Mouse (Mus musculus) layer of hippocampus, adult 11-12 months (tissue): ENCODE data around the gene 1700017D01Rik.
A peak's percentile ranks its signal among the peaks of the same experiment; 100 is the strongest.
"Not testable (repeated sequence)": the region's sequence is repeated elsewhere in the genome, so short reads cannot be mapped to it uniquely, and the experiment has no call there.

Experiments
- DNase-seq: peaks from one replicate; pipeline ENCODE4 v3.0.0; 2022; ENCODE audit warnings: low spot score

1700017D01Rik gene

DNA sequence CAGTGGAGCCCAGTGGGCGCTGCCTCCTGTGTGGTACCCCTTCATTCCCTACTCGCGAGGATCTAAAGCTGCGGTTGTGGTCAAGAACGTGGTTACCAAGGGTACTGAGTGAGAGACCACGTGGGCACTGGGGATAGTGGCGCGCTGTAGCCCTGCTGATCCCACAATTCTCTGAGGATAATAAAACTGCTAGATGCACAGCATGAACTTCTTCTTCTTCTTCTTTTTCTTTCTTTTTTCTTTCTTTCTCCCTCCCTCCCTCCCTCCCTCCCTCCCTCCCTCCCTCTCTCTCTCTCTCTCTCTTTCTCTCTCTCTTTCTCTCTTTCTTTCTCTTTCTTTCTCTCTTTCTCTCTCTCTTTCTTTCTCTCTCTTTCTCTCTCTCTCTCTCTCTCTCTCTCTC lies at the start of gene 1700017D01Rik:
1700017D01Rik (minus strand) TSS at position 101 of the 400 bp plus-strand sequence.
- DNase-seq = not testable (repeated sequence)

DNA sequence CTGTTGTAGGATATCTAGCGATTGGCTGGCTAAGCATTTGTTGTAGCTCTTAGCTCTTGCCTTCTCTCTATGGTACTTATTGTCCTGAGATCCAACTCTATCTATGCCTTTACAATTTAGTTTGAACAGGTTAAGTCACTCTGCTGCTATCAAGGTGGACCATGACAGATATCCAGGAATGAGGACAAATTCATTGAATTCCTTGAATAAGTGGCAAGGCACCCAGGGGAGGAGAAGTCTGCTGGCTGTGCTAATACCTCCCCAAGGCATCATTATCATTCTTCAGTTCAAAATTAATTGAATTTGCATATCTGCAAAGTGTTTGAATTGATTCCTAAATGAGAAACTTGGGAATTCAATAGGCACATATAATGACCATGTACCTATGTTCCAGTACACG lies 46.8 kb upstream of the 1700017D01Rik start:
- no peak for DNase-seq

DNA sequence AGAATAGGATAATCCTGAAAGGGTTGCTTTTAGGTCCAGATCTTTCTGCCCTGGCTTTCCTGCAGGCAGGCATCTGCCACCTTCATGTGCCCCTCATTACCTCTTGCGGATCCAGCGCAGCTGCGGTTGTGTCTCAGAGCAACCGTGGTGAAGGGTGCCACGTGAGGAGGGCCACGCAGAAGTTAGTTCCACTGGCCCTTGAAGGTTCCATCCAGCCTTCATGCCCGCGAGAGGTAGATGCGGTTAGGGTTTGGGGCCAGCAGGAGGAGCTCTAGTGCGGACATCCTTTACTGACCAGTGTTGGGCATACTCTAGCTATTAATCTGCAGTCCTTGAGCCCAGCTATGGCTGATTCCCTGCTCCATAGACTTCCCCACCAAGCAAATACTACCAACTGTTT lies 34.5 kb upstream of the 1700017D01Rik start, which contains the start of gene 1700025F22Rik:
1700025F22Rik (minus strand) TSS at position 149 of the 400 bp plus-strand sequence.
- DNase-seq = no peak

DNA sequence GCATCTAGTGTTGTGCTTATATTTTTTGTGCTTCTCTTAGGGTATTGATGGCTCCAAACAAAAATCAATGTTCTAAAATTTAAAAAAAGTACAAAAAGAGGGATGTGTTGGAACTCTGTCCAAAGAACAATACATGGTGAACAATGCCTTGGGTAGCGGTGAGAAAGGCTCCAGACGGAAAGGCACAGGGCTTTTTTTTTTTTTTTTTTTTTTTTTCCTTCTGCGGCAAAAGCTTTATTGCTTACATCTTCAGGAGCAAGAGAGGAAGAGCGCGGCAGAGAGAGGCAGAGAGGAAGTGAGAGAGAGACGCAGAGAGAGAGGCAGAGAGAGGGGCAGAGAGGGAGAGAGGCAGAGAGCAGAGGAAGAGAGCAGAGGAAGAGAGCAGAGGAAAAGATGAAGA lies 27.2 kb upstream of the 1700017D01Rik start:
- DNase-seq = not testable (repeated sequence)

DNA sequence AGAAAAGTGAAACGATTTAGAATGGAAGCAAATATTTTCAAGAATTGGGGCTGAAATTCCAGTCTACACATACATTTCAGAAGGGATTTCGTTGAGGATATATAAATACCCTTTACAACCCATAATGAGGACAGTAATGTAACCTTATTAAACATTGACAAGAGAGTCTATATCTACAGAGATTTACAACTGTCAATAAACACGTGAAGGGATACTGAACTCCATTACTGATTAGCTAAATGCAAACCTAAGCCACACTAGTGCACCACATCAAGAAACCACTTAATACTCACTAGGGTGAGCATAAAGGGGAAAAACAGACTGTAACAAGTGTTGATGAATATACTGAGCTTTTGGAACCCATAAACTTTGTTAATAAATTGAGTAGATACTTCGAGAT lies 4.7 kb upstream of the 1700017D01Rik start:
- no peak for DNase-seq

DNA sequence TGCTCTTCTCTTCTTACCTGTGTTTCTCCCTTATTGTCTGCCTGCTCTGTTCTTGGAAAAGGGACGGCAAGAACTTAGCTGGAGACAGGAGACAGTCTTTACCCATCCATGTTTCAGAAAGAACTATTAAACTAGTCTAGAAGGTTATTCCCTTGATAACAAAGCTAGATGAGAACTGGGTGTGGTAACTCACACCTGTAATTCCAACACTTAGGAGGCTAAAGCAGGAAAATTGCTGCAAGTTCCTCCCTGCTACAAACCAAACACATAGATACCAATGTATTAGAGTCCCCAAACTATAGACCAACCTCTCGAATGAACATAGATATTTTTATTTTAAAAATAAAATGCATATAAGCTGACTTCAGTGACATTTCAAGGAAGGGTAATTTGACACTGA lies 4.2 kb upstream of the 1700017D01Rik start:
- DNase-seq = no peak

DNA sequence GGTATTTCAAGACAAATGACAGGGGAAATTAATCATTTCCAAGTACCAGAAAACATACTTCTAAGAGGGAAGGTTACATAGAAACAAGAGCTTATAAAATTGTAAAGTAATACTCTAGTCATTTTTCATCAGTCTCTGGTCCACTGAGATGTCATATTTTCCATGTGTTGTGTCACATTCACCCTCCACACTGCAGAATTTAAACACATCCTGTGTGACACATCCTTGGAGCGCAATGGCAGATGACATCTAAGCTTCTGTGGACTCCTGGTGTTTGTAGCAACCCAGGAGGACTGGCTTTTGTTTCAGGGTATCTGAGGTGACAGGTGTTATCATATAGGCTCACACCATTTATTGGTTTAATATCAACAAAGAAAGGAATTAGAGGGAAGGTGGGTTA lies 974 bp downstream of the 1700017D01Rik start:
- DNase-seq = no peak

DNA sequence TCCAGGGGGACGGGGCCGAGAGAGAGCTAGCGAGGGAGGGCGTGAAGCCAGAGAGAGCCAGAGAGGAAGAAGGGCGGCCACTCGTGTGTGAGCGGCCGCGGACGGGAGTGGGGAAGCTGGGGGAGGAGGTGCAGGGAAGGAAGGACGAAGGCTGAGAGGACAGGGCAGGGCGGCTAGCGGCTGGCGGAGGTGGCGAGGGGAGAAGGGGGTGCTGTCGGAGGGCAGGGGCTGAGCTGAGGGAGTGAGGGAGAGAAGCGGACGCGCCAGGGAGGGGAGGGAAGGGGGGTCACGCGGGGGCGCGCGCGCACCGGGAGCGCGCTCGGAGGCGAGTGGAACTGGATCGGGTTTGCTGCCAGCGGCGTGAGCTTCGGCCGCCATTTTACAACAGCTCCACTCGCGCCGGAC lies 9.7 kb downstream of the 1700017D01Rik start:
- not testable (repeated sequence) for DNase-seq

DNA sequence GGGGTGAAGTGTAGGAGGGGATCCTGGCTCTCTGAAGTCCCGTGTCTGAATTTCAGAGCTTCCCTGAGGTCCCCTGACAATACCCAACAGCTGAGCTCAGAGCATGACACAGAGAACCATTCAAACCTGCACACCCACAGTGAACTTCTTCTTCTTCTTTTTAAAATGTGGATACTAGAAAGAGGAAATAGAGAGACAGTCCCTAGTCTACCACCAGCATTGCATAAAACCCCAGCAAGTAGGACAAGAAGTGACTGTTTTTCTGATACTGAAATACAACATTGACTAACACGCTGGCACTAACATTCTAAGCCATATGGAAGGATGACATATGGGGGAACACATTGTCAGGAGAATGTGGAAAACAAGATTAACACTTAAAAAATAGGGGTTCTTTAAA lies 11.3 kb downstream of the 1700017D01Rik start:
- peak; percentile 17 for DNase-seq

DNA sequence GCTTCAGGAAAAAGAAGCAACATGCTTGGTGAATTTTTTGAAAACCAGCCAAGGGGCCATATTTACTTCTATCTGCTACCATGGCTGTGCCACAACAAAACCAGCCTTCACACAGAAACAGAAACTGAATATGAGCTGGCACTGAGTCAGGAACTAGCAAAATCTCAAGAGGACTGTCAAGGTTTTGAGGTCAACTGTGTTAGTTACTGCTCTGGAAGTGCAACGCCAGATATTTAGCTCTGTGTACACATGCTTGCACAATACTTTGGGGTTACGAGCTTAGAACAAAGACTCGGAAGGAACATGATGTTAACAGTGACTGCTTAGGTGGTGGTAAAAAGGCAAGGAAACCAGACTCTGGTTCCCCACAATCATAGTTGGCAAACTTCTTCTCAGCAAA lies 22.9 kb downstream of the 1700017D01Rik start:
- DNase-seq = no peak

DNA sequence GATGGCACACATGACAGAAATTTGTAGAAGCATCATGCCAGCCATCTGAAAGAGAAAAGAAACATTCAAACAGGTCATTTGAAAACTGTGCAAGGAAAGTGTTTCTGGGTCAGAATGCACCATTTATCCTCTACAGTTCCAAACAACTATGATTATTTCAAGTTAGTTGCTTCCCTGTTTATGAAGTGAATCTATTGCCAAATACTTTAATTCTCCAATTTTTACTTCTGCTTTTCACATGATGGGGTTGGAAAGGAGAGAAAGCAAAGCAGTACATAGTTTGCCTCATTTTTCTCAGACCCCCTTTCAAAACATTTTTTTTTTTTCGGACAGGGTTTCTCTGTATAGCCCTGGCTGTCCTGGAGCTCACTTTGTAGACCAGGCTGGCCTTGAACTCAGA lies 28.8 kb downstream of the 1700017D01Rik start:
- no peak for DNase-seq

DNA sequence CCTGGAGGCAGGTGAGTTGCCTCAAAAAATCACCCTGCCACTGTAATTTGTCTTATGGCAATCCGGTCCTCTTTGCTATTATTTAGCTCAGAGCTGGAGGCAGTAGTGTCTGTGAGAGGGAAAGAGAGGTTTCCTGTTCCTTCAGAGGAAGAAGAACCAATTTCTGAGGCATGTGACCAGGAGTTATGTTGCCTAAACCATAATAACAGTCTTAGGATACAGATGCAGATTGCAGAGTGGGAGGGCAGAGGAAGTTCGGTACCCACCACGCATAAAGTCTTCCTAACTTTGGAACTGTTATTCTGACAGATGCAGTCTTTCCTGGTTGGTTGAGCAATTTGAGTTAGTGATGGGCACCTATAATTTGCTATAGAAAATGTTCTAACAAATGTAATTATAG lies 32.3 kb downstream of the 1700017D01Rik start:
- no peak for DNase-seq

DNA sequence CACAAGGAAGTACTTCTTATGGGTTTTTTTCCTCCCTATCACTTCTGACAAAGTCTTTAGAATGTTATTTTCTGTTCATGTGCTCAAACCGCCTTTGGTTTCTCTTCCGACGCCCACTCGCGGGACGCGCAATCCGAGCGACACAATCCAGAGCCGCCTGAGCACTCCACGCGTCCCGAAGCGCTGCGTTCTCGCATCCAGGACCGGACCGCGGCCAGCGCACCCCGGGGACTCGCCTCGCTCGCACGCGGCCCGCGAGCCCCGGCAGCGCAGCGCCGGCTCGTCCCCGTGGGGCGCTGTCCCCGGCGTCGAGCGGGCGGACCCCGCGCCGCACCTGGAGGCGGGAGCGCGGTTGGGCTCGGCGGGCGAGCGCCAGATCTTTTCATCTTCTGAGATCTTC lies 38.5 kb downstream of the 1700017D01Rik start:
- not testable (repeated sequence) for DNase-seq

DNA sequence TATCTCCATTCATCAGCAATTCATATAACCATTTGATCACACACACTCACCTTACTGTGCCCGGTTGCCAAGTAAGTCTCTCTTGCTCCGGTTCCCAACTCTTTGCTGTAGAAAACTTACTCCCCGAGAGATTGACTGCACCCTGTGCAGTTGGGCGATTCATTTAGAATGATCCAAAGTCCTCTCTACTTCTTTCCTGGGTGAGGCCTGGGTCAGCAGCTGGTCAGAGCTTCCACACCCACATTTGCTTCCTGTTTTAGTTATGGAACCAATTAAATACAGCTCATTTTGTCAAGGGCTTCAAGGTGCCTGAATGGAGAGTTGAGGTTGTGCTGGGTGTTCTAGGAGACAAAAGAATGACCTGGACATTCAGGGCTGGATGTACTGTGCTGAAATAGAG lies 49.7 kb downstream of the 1700017D01Rik start, which contains the start of gene Ms4a8a:
Ms4a8a (minus strand) TSS at position 169 of the 400 bp plus-strand sequence.
- DNase-seq = no peak

DNA sequence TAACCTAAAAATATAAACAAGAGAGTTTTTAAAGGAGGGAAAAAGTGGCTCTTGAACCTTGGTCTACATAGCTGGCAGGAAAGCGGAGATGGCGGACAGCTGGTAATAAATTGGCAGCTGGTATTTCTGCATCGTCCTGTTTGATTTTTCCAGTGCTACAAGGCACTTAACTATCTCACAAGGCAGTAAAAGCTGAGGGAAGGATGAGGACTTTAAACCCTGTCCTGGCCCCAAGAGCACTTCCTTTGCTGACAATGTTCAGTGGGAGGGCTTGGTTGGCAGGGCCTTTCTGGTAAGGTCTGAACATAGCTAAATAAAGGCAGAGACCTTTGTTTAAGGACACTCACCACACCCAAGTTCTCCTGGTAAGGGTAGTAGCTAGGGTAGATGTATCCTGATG lies 60.3 kb downstream of the 1700017D01Rik start:
- DNase-seq = no peak

DNA sequence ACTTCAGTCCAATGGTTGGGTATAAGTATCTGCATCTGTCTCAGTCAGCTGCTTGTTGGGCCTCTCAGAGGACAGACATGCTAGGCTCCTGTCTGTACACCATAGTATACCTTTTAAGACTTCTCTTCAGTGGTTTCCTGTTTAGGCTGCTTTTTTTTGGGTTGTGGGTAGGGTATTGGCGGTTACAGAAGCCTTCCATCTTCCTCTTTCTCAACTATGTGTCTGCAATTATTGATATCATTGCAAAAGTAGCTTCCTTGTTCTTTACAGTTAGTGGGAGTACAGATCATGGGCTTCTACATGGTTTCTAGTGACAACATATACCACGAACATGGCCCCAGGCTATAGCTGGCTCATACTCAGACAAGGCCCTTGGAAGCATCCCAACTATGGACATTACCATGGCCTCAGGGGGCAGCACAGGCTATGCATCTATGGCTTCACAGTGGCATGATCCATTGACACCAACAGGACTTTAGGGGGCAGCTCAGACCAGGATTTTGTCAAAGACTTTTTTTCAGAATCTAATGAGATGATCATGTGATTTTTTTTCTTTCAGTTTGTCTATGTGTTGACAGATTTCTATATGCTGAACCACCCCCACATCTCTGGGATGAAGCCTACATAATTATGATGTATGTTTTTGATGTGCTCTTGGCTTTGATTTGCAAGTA lies 65.3 kb downstream of the 1700017D01Rik start:
- no peak for DNase-seq

DNA sequence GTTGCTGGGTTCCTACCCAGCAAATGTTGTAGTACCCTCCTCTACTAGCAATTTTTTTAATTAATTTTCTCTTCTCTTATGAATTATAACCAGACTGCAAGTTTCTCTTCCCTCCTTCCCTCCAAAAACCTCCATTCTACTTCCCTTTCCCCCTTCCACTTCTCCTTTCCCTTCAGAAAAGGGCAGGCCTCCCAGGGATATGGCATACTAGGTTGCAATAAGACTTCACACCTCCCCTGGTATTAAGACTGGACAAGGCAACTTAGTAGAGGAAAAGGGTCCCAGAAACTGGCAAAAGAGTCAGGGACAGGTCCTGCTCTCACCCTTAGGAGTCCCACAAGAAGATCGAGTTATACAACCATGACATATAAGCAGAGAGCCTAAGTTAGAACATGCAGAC lies 69.8 kb downstream of the 1700017D01Rik start:
- DNase-seq = no peak

DNA sequence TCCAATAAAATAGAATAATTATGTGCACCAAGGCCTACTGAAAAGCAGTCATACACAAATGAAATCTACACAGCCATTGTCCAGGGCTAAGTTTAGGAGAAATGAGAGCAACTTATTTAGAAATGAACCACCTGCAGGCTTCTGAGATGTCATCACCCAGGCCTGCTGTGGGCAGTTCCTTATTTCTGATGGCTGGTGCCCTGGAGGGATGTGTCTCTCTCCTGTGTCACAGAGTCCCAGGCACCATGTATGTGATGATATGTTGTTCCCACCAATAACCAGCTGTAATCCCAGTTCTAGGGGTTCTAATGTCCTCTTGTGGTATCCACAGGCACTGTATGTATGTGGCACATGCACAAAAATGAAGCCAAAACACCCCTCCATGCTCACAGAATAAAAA lies 70.7 kb downstream of the 1700017D01Rik start:
- DNase-seq = no peak

DNA sequence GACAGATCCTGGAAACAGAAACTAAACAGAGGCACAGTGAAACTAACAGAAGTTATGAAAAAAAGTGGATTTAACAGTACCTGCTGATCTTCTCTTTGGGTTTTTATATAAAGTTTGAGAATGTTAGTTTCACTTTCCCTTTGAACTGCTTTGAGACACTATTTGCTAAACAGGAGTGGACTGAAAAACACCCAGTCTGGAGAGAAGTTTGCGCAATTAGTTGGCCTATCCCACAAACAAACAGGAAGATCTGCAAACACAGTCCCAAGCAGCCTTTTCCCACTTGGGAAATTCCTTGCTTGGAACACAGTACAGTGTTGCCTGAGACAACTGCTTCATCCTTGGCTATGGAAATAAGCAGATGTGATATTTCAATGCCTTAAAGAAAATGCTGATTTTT lies 75.0 kb downstream of the 1700017D01Rik start:
- DNase-seq = not testable (repeated sequence)

DNA sequence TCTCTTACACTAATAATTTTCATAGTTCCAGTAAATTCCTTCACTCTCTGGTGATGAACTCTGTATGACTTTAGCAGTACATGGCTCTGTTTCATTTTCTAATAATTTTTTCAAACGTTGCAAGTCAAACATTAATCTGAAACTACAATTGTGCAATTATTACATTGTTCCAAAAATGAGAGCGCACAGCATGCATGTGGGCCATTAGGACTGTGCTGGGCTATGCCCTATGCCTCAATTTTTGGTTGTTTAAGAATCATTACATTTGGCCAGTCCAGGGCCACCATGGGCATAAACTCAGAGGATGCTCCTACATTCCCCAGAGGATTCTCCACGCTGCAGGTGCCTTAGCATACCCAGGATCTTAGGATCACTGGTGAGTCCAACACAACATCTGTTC lies 77.4 kb downstream of the 1700017D01Rik start:
- no peak for DNase-seq

DNA sequence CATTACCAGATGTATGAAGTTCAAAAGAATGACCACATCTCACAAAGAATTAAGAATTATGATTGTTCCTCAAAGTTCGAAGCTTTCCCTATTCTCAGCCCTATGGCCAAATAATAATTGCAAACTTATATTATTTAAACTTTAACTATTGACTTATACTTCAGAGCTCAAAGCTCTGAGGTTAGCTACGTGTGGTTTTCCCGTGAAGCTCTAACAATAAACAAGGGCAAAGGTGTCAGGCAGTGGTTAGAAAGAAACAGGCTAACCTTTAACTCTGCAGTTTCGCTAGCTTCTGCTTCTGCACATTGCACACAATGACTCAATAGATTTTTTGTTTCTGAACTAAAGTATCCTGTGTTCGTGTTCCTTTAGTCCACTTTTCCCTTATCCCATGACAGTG lies 77.8 kb downstream of the 1700017D01Rik start:
- DNase-seq = no peak

DNA sequence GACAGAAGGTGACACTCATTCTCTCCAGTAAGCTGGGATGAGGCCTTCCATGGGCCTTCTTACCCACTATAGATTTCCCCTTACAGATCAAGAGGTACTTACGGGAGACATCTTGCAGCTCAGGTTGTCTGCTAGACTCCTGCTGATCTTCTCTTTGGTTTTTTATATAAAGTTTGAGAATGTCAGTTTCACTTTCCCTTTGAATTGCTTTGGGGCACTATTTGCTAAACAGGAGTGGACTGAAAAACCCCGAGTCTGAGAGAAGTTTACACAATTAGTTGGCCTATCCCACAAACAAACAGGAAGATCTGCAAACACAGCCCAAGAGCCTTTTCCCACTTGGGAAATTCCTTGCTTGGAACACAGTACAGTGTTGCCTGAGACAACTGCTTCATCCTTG lies 80.4 kb downstream of the 1700017D01Rik start:
- DNase-seq = no peak

DNA sequence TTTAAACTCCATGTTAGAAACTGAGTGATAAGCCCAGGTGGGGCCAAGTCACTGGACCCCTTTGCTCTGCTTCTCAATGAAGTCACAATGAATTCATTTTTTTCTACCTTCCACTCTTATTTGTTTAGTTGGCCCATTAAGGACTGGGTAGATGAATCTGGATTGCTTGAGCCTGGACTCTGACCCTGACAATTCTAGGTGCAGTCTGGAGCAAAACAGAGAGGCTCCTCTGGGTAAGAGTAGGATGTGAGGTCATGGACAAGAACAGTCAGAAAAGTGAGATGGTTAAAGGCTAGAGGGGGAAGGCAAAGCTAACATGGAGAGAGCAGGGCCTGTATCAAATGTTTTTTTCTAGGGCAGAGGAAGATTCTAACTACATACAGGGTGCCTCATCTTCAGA lies 81.2 kb downstream of the 1700017D01Rik start:
- DNase-seq = no peak

DNA sequence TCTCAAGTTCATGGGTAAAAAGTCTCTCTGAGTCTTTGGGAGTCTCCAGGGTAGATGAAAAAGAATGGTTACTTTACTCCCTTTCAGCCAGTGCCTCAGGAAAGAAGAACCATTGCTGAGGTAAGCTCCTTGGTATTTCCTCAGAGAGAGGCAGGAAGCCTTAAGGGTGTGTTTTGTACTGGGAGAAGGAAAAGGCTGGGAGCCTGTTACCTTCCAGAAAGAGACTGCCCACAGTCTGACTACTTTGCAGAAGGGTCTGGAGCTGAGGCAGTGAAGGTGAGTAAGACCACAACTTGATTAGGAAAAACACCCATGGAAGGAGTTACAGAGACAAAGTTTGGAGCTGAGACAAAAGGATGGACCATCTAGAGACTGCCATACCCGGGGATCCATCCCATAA lies 82.2 kb downstream of the 1700017D01Rik start:
- no peak for DNase-seq
